Mouse (Mus musculus) cerebellum, adult 2 months (tissue): ENCODE results near the gene Ube2k. TPM values are rescaled to one million over a fixed set of nuclear protein-coding genes. Genes with fewer than 3 reads are reported as not detected.

Experiments used
- DNase-seq, 2 experiments: peaks; one replicate each; pipeline ENCODE4 v3.0.0; 2021
- H3K27ac ChIP-seq: fragments of 200-500 bp; 2 replicates; pipeline ENCODE4 v1.5.1; 2012; ENCODE audit warnings: low read length, control low read depth, inconsistent platforms; ENCODE audit not compliant: insufficient read depth
- H3K27me3 ChIP-seq: fragments of 200-500 bp; 2 replicates; pipeline ENCODE4 v1.6.1; 2012; ENCODE audit warnings: inconsistent platforms, mild to moderate bottlenecking, low read length, moderate library complexity; ENCODE audit not compliant: control insufficient read depth, insufficient read depth
- H3K4me1 ChIP-seq: fragments of 200-500 bp; 2 replicates; pipeline ENCODE4 v1.6.1; 2011; ENCODE audit warnings: low read length; ENCODE audit not compliant: control insufficient read depth, insufficient read depth
- H3K4me3 ChIP-seq: fragments of 200-500 bp; replicated peaks from 2 replicates; pipeline ENCODE3; 2011; ENCODE audit warnings: mild to moderate bottlenecking, low read depth, low read length, control low read depth; ENCODE audit not compliant: insufficient read depth
- CTCF ChIP-seq: fragments of 200-500 bp; IDR thresholded peaks from 2 replicates; pipeline ENCODE4 v1.5.1; 2011; ENCODE audit warnings: low read depth, mild to moderate bottlenecking, control low read depth, low read length, moderate library complexity, borderline replicate concordance; ENCODE audit not compliant: insufficient read depth
- POLR2A ChIP-seq: fragments of 200-500 bp; IDR thresholded peaks from 2 replicates; pipeline ENCODE4 v1.6.1; 2011; ENCODE audit warnings: low read length, control low read depth, borderline replicate concordance; ENCODE audit not compliant: insufficient read depth
- WGBS: fragments of 180-500 bp; shearing (Covaris S2); methylation state at CpG from one replicate; pipeline ENCODE4 v1.1.7; 2018; 5-methylcytosine and 5-hydroxymethylcytosine counted together
- polyA plus RNA-seq: library from polyadenylated mRNA; depleted of rRNA; stranded (reverse); fragments of >200 nt; gene quantifications from 2 replicates; pipeline ENCODE4 v1.2.3, GENCODE M21; 2012

Gene Ube2k
- polyA plus RNA-seq, 1 experiment, result 110 TPM

DNA sequence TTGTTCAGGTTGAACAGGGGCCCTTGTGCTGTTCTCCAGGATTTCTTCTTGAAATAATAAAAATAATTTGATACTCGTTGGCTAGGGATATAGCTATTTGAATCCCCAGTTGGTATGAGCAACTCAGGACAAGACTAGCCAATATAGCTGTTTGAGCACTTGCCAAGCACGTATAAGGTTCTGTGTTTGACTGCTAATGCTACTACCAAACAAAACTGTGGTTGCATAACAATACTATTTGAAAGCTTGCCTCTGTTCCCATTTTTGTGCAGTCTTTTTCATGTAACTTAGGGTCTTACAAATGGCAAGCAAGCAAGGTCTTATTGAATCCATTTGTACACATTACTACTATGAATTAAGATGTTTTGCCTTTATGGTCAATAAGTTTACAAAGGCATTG is 38.9 kb downstream of the Ube2k start:
- 60% methylated on average over 2 of the region's 2 CpGs for WGBS
- Histone ChIP-seq H3K4me1 (no peaks in the 10 kb centered on the region), H3K27ac (no peak overlapping the region), H3K4me3 (no peak overlapping the region), H3K27me3 (no peaks in the 10 kb centered on the region)
- no peak for DNase-seq
- TF ChIP-seq CTCF (no peak), POLR2A (no peak)

DNA sequence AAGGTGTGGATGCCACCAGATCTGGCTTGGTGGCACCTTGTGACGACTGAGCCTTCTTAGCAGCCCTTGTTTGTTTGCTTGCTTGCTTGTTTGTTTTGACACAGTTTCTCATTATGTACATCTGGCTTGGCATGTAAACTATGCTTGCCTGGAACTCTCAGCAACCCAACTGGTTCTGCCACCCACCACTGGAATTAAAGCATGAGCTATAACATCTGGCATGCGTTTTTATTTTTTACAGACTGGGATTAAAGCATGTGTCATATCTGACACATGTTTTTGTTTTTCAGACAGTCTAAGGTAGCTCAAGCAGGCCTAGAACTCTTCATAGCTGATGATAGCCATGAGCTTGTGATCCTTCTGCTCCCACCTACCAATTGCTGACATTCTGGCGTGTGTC is 41.5 kb downstream of the Ube2k start:
- H3K27ac ChIP-seq, result no peak overlapping the region
- TF ChIP-seq POLR2A (no peak), CTCF (no peak)
- H3K4me1 ChIP-seq, result no peaks in the 10 kb centered on the region
- WGBS, result 88% methylated on average over 3 of the region's 3 CpGs
- H3K4me3 ChIP-seq, result no peak overlapping the region
- no peak for DNase-seq
- no peaks in the 10 kb centered on the region for H3K27me3 ChIP-seq

DNA sequence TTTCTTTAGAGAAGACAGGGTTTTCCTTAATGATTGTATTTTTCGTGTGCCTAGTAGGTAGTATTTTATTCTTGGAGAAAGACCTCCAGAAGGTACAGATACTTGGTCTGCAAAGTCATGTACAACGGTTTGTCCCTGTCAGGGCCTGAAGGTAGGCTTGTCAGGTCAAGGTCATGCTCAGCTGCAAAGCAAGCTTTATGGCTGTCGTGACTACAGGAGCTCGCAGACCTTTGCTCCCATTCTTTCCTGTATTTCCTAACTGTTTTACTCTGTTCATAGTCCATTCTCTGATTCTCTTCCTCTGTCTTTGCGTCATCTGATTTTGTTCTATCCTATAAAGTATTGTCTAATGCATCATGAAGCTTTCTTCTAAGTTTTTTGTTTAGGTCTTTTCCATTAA is 49.3 kb downstream of the Ube2k start:
- WGBS, result 91% methylated on average over 5 of the region's 5 CpGs
- no peak overlapping the region for H3K27ac ChIP-seq

DNA sequence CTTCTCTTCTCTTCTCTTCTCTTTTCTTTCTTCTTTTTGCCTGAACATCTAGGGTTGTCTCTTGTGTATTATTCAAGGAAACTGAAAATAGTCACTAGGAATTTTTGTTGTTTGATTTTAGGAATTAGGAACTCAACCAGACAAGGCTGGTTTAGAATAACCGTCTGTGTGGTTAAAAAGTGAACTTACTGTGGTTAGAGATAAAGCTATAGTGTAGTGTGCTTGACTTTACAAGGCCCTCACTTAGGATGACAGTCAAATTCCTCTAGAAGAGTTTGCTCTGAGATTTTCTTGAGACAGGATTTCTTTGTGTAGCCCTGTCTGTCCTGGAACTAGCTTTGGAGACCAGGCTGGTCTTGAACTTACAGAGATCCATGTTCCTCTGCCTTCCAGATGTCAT is 53.2 kb downstream of the Ube2k start:
- no peak overlapping the region for H3K27ac ChIP-seq
- no peak overlapping the region for H3K4me3 ChIP-seq
- no peaks in the 10 kb centered on the region for H3K27me3 ChIP-seq
- 98% methylated on average over 1 of the region's 1 CpGs for WGBS
- no peaks in the 10 kb centered on the region for H3K4me1 ChIP-seq
- no peak for DNase-seq
- TF ChIP-seq POLR2A, result no peak
- TF ChIP-seq CTCF, result no peak

More for the DNA sequence above, 49.3 kb downstream of the Ube2k start:
- no peak for DNase-seq
- no peaks in the 10 kb centered on the region for H3K27me3 ChIP-seq
- no peak overlapping the region for H3K4me3 ChIP-seq
- H3K4me1 ChIP-seq, result no peaks in the 10 kb centered on the region
- TF ChIP-seq CTCF, result no peak
- TF ChIP-seq POLR2A, result no peak

DNA sequence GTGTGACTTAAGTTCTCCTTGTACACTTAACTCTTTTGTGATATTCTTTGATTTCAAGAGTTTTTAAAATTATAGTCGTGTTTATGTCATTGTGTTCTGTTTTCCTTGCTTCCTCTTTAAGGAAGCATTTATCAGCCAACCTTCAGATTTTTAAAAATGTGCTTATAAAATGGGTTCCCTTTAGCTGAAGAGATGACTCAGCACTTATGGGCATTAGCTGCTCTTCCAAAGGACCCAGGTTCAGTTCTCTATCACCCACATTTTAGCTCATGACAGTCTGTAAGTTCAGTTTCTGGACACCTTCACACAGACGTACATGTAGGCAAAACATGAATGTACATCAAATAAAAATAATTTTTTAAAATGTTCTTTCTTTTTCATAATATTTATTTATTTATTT is 55.4 kb downstream of the Ube2k start:
- no peaks in the 10 kb centered on the region for H3K4me1 ChIP-seq
- WGBS, result 94% methylated on average over 2 of the region's 2 CpGs
- TF ChIP-seq POLR2A (no peak), CTCF (no peak)
- DNase-seq, result no peak
- no peak overlapping the region for H3K4me3 ChIP-seq
- H3K27ac ChIP-seq, result no peak overlapping the region
- H3K27me3 ChIP-seq, result no peaks in the 10 kb centered on the region

DNA sequence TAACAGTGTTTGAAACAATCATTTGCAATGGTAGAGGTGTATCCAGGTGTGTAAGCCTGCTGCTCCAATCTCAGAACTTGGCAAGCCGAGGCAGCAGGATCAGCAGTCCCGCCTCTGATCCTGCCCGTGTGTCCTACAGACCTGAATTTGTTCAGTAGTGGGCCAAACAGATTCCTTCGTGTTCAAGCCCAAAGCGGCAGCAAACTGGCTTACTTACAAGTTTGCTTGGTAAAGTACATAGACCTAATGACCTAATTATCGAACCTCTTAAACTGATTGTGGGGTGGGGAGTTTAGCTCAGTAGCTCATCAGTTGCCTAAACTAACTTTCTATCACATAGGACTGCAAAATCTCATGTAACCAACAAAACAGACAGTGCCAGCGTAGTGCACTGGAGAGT is 62.6 kb downstream of the Ube2k start:
- 82% methylated on average over 7 of the region's 7 CpGs for WGBS
- Histone ChIP-seq H3K27ac (no peak overlapping the region), H3K27me3 (no peaks in the 10 kb centered on the region), H3K4me3 (no peak overlapping the region), H3K4me1 (no peaks in the 10 kb centered on the region)
- no peak for TF ChIP-seq CTCF
- TF ChIP-seq POLR2A, result no peak
- DNase-seq, result no peak

DNA sequence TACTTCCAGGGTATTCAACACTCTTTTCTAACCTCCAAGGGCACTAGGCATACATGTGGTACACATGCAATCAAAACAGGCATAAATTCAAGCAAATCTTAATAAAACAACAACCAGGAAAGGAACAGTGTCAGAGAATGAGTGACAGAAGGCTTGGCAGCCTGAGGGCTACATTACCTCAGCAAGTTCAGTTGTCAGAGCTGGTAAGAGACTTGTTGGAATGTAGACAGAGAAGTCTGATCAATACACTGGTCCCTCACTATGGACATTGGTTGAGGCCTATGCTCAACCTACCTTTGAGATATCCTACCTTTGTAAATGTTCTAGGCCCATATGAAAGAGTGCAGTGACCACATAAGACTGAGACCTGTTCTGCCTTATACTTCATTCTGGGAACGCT is 69.8 kb downstream of the Ube2k start:
- no peak overlapping the region for H3K27ac ChIP-seq
- H3K27me3 ChIP-seq, result no peaks in the 10 kb centered on the region
- no peak overlapping the region for H3K4me3 ChIP-seq
- no peak for DNase-seq
- no peaks in the 10 kb centered on the region for H3K4me1 ChIP-seq
- 89% methylated on average over 1 of the region's 1 CpGs for WGBS
- no peak for TF ChIP-seq CTCF
- TF ChIP-seq POLR2A, result no peak

DNA sequence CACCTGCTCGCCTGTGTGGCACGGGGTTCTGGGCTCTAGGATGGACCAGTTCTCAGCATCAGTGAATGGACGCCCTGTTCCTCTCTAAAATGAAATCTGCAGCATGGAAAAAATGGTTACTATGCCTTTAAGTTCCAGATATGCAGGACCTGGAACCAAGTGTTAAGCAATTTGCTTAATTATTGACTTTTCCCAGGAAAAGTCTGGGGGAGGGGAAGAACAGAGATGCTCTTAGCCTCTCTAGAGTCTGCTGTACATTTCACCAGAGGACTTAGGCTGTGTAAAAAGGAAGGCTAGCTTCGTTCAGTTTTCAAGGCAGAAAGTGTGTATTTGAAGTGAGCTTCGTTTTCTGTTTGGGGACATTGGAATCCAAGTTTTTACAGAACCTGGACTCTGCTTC is 72.7 kb downstream of the Ube2k start:
- TF ChIP-seq CTCF, result no peak
- TF ChIP-seq POLR2A, result no peak
- no peaks in the 10 kb centered on the region for H3K27me3 ChIP-seq
- no peak overlapping the region for H3K4me3 ChIP-seq
- 89% methylated on average over 5 of the region's 5 CpGs for WGBS
- H3K27ac ChIP-seq, result no peak overlapping the region
- no peak for DNase-seq
- H3K4me1 ChIP-seq, result no peaks in the 10 kb centered on the region
